Mouse (Mus musculus) urinary bladder, adult 18-20 months (tissue): ENCODE measurements around the gene Cflar.
"Not testable (repeated sequence)": the region's sequence is repeated elsewhere in the genome, so short reads cannot be mapped to it uniquely, and the experiment has no call there.

Experiments
- DNase-seq, 2 experiments: peaks; one replicate each; pipeline ENCODE4 v3.0.0; 2022; ENCODE audit warnings: low spot score in 2 of 2, mixed read lengths in 2 of 2

Cflar gene

DNA sequence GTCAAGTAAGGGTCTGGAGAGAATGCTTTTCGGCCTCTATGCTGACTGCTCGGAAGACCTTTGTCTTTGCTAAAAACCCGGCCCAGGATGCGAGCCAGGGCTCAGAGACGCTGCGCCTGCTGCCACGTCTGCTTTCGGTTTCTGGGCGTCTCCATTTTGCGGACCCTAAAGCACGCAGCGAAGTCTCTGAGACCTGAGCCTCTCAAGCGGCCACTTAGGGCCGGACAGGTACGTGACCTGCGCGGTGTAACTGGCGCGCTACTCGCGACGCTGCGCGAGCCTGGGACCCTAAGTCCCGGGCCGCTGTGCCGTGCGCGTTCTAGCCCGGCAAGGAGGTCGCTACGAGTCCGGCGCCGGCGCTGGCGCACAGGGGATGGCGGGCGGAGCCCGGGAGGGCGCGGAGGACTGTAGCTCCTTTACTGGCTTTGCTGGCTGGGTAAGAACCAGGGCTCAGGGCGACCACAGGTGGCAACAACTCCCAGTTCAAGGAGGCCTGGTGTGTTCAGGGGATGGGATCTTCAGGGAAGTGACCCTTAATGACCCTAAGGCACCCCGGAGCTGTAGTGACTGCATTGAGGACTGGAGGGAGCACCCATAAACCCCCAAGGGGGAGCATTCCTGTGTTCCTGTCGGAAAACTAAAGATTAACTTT, at the start of gene Cflar:
TSS of gene Cflar (plus strand) at position 144 of the 652 bp plus-strand sequence.
- DNase-seq, result peak; percentile 68 to 74

GRCm38 (mm10) chr1:58662671-58663070, 48.6 kb upstream of the Cflar start:
- DNase-seq, result not testable (repeated sequence)

GRCm38 (mm10) chr1:58663365-58663764, 47.9 kb upstream of the Cflar start:
- not testable (repeated sequence) for DNase-seq

DNA sequence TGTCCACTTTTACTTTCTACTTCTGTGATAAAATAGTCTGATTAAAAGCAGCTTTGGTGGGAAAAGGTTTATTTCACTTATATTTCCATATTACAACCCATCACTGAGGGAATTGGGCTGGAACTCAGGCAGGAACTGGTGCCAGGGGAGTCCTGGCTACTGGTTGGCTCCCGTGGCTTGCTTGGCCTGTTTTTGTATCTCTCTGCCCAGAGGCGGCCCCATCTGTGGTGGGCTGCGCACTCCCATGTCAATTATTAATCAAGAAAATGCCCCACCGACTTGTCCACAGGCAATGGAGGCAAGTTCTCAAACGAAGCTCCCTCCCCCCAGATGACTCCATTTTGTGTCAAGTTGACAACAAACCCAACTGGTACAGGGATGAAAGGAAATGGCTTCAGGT, 43.1 kb upstream of the Cflar start:
- DNase-seq, result no peak

DNA sequence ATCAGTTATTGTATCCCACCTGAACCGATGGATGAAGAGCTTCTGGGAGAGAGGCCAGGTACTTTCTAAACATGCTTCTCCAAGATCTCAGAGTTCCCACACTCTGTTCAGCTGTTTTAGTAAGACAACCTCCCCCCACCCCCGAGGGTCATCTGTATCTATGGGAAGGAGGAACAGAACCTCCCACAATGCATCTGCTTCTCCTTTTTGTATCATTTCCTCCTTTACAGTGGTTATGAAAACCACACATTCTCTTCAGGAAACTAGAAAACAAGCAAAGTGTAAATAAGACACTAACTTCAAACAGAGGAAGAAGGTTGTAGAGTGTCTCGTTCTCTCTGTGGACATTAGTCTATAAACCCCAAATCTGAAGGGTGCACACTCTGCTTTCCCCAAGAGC, 41.7 kb upstream of the Cflar start:
- not testable (repeated sequence) for DNase-seq

DNA sequence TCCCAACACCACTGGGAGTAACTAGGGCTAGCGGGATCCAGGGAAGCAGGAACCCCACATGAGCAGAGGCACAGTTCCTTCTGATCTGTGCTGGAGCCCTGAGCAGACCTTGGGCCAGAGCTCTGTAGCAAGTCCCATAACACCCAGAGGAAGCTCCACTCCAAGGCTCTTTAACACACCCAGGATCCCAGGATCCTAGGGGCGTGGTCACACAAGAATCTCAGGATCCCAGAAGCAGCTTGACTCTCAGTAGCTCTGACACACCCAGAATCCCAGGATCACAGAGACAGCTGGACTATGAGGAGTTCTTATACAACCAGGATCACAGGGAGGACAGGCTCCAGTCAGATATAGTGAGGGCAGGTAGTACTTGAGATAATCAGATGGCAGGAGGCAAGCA, 39.2 kb upstream of the Cflar start:
- DNase-seq, result no peak

- no peak for DNase-seq
Observed at GRCm38 (mm10) chr1:58675011-58675410, 36.3 kb upstream of the Cflar start.

DNA sequence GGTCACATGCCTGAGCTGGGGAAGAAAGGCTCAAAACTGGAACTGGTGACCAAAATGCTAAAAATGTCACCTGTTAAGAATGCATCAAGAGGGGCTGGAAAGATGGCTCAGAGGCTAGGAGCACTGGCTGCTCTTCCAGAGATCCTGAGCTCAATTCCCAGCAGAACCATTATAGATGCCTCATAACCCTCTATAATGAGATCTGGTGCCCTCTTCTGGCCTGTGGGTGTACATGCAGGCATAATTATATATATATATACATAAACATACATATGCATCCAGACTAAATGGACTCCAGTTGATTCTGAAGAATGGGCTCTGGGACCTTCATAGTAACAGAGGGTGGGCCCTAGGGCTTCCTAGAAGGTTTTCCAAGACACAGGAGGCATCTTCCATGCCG, 33.7 kb upstream of the Cflar start:
- DNase-seq, result no peak

GRCm38 (mm10) chr1:58678412-58678811, 32.9 kb upstream of the Cflar start:
- DNase-seq, result not testable (repeated sequence)

DNA sequence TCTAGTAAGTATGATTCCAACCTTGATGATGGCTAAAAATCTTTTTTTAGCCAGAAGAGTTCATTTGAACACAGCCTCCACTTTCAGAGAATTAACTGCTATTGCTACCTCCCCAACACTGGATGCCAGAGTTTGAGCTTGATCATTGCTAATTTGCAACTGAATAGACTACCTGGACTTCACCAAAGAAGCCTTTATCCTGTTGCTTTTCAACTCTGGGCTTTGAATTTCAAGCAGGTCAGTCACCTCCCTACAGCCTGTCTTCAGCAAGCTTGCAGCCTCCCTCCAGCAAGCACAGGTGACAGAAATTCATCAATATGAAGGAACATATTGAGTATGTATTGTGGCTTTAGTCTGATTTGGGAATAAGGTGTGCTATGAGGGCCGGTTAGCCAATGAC, 21.9 kb upstream of the Cflar start:
- DNase-seq, result no peak

- no peak for DNase-seq
Observed at GRCm38 (mm10) chr1:58690006-58690744, 21.1 kb upstream of the Cflar start.

GRCm38 (mm10) chr1:58690834-58691488, 20.3 kb upstream of the Cflar start:
- DNase-seq, result not testable (repeated sequence)

DNA sequence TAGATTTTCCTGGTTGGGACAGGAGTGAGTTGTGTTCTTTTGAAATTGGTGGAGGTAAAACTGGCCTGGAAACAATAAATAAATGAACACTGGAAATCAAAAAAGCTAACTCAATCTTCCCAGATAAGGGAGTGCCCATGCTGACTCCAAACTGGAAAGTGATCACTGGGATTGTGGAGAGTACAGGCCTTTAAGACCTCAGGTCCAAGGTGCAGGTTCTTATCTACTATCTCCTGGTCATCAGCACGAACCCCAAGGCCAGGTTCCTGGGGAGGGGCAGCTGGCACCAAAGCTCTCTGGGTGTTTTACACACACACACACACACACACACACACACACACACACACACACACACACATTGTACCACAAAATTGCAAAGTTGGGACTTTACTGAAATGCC, 19.6 kb upstream of the Cflar start:
- DNase-seq, result not testable (repeated sequence)

DNA sequence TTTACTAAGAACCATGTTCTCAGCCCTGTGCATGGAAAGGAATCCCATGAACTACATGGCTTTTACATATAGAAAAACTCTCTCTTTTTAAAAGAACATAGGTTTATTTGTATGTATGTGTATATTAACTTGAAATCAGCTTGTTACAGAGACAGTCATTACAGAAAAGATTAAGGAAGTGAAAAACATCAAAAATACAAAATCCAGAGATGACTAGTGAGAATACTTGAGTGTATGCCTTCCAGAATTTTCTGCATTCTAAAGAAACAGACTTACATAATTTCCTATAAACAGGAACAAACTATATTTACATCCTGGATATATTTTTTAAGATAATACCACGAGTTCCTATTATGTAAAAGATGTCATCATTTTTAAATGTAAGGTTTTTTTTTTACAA, 17.6 kb upstream of the Cflar start:
- no peak for DNase-seq

- DNase-seq, result not testable (repeated sequence)
Observed at GRCm38 (mm10) chr1:58695810-58696209, 15.5 kb upstream of the Cflar start, which contains the start of gene Als2cr12. Gene Als2cr12, minus strand, starts transcription at chr1:58695989.

DNA sequence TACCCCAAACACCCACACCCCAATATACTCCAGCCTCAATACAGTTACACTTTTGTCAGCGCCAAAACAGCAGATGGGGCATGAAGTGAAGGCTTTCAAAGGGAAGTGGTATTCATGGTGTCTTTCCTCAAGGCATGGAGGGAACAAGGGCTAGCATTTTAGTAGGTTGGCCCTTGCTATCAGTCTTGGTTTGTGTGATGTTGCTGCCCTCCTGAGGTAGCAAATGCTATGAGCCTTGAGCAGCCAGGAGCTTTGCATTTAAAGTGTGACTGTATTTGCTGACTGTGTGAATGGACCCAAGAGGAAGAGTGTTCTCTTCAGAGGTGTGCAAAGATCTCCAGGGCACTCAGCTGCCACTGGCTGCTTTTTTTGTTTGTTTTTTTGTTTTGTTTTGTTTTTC, 13.7 kb upstream of the Cflar start:
- not testable (repeated sequence) for DNase-seq

GRCm38 (mm10) chr1:58698781-58699180, 12.5 kb upstream of the Cflar start:
- DNase-seq, result no peak

DNA sequence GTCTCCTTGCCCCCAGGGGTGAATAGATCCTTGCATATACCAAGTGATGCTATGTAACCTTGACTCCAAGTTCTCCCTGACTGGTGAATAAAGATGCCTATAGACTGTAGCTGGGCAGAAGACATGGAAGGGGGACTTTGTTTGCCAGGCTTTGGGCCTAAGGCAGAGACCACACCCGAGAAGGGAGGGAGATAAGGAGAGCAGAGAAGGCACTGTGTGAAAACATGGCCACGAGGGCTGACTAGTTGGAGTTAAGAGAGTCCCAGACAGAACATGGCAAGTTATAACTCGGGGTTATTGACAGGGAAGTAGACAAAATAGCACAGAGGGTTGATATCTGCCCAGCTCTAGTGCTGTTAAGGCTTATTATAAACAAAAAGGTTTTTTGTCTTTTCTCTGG, 11.3 kb upstream of the Cflar start:
- DNase-seq, result no peak

GRCm38 (mm10) chr1:58700580-58701162, 10.6 kb upstream of the Cflar start:
- not testable (repeated sequence) for DNase-seq

DNA sequence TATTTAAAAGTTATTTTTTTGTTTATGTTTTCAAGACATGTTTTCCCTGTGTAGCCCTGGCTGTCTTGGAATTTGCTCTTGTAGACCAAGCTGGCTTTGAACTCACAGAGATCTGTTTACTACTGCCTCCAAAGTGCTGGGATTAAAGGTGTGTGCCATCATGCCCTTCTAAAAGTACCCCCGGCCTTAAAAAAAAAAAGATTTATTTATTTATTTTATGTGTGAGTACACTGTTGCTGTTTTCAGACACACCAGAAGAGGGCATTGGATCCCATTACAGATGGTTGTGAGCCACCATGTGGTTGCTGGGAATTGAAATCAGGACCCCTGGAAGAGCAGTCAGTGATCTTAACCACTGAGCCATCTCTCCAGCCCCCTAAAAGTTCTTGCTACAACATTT, 1.3 kb upstream of the Cflar start:
- not testable (repeated sequence) for DNase-seq

- no peak for DNase-seq
Observed at GRCm38 (mm10) chr1:58710711-58711364, 470 bp upstream of the Cflar start.
